Mouse (Mus musculus): Measurements from ENCODE around the gene Nfat5. TPM values are rescaled to one million over a fixed set of nuclear protein-coding genes. Genes with fewer than 3 reads are reported as not detected.
A peak's percentile ranks its signal among the peaks of the same experiment; 100 is the strongest.

Gene Nfat5
- polyA plus RNA-seq, 1 experiment from 2014 or later, result 8.8 TPM

GRCm38 (mm10) chr8:107397665-107398064 lies 104.4 kb downstream of the Nfat5 start:
- 59% methylated on average over 12 of the region's 12 CpGs for WGBS
- no peaks in the 10 kb centered on the region for H3K27me3 ChIP-seq (ENCODE audit: control insufficient read depth, insufficient read depth, low read depth, low read length)
- peaks cover 5% of the 10 kb centered on the region for H3K4me1 ChIP-seq (ENCODE audit: control insufficient read depth, insufficient read depth, low read length)
- no peak overlapping the region for H3K27ac ChIP-seq (ENCODE audit: low read length)
- no peaks in the 10 kb centered on the region for H3K9me3 ChIP-seq (replicated peaks; ENCODE audit: control insufficient read depth, low read length, poor library complexity, severe bottlenecking)
- H3K9ac ChIP-seq (ENCODE audit: low read depth, low read length), result no peak overlapping the region
- no peaks in the 10 kb centered on the region for H3K36me3 ChIP-seq (ENCODE audit: control insufficient read depth, insufficient read depth, low read length)
- H3K4me2 ChIP-seq (ENCODE audit: low read length), result no peak overlapping the region
- no peak overlapping the region for H3K4me3 ChIP-seq (ENCODE audit: low read depth, low read length)
- ATAC-seq, result no peak

- Histone ChIP-seq H3K4me3 (ENCODE audit: low read depth, low read length) (no peak overlapping the region), H3K9ac (ENCODE audit: low read depth, low read length) (no peak overlapping the region), H3K27me3 (ENCODE audit: control insufficient read depth, insufficient read depth, low read depth, low read length) (no peaks in the 10 kb centered on the region), H3K27ac (ENCODE audit: low read length) (no peak overlapping the region), H3K9me3 (replicated peaks; ENCODE audit: control insufficient read depth, low read length, poor library complexity, severe bottlenecking) (no peaks in the 10 kb centered on the region), H3K36me3 (ENCODE audit: control insufficient read depth, insufficient read depth, low read length) (no peaks in the 10 kb centered on the region), H3K4me2 (ENCODE audit: low read length) (no peak overlapping the region), H3K4me1 (ENCODE audit: control insufficient read depth, insufficient read depth, low read length) (peaks cover 13% of the 10 kb centered on the region)
- 41% methylated on average over 9 of the region's 9 CpGs for WGBS
- no peak for ATAC-seq
Measured at GRCm38 (mm10) chr8:107399495-107399894, 106.2 kb downstream of the Nfat5 start.

GRCm38 (mm10) chr8:107401866-107402265 lies 108.6 kb downstream of the Nfat5 start:
- Histone ChIP-seq H3K27me3 (ENCODE audit: control insufficient read depth, insufficient read depth, low read depth, low read length) (no peaks in the 10 kb centered on the region), H3K9me3 (replicated peaks; ENCODE audit: control insufficient read depth, low read length, poor library complexity, severe bottlenecking) (no peaks in the 10 kb centered on the region), H3K27ac (ENCODE audit: low read length) (no peak overlapping the region), H3K4me3 (ENCODE audit: low read depth, low read length) (no peak overlapping the region), H3K36me3 (ENCODE audit: control insufficient read depth, insufficient read depth, low read length) (no peaks in the 10 kb centered on the region), H3K4me1 (ENCODE audit: control insufficient read depth, insufficient read depth, low read length) (peaks cover 13% of the 10 kb centered on the region), H3K9ac (ENCODE audit: low read depth, low read length) (no peak overlapping the region), H3K4me2 (ENCODE audit: low read length) (no peak overlapping the region)
- 83% methylated on average over 5 of the region's 5 CpGs for WGBS
- ATAC-seq, result no peak

- no peaks in the 10 kb centered on the region for H3K36me3 ChIP-seq (ENCODE audit: control insufficient read depth, insufficient read depth, low read length)
- 13% methylated on average over 22 of the region's 22 CpGs for WGBS
- no peaks in the 10 kb centered on the region for H3K9me3 ChIP-seq (replicated peaks; ENCODE audit: control insufficient read depth, low read length, poor library complexity, severe bottlenecking)
- peak; percentile 97 for ATAC-seq
- H3K4me1 ChIP-seq (ENCODE audit: control insufficient read depth, insufficient read depth, low read length), result peaks cover 13% of the 10 kb centered on the region
- peak within 1 kb of the TSS; percentile 39 for H3K4me3 ChIP-seq (ENCODE audit: low read depth, low read length)
- H3K9ac ChIP-seq (ENCODE audit: low read depth, low read length), result peak within 1 kb of the TSS; percentile 18
- peak within 1 kb of the TSS; percentile 40 for H3K27ac ChIP-seq (ENCODE audit: low read length)
- no peaks in the 10 kb centered on the region for H3K27me3 ChIP-seq (ENCODE audit: control insufficient read depth, insufficient read depth, low read depth, low read length)
- H3K4me2 ChIP-seq (ENCODE audit: low read length), result peak within 1 kb of the TSS; percentile 76
Measured at GRCm38 (mm10) chr8:107403038-107403781, 109.9 kb downstream of the Nfat5 start, which contains the start of gene Nqo1. Nqo1 (minus strand) TSS chr8:107403206.

GRCm38 (mm10) chr8:107404057-107404456 lies 110.8 kb downstream of the Nfat5 start:
- peaks cover 13% of the 10 kb centered on the region for H3K4me1 ChIP-seq (ENCODE audit: control insufficient read depth, insufficient read depth, low read length)
- no peaks in the 10 kb centered on the region for H3K9me3 ChIP-seq (replicated peaks; ENCODE audit: control insufficient read depth, low read length, poor library complexity, severe bottlenecking)
- H3K4me3 ChIP-seq (ENCODE audit: low read depth, low read length), result no peak overlapping the region
- H3K27ac ChIP-seq (ENCODE audit: low read length), result no peak overlapping the region
- no peaks in the 10 kb centered on the region for H3K36me3 ChIP-seq (ENCODE audit: control insufficient read depth, insufficient read depth, low read length)
- no peak overlapping the region for H3K4me2 ChIP-seq (ENCODE audit: low read length)
- no peaks in the 10 kb centered on the region for H3K27me3 ChIP-seq (ENCODE audit: control insufficient read depth, insufficient read depth, low read depth, low read length)
- 78% methylated on average over 4 of the region's 4 CpGs for WGBS
- H3K9ac ChIP-seq (ENCODE audit: low read depth, low read length), result no peak overlapping the region
- ATAC-seq, result no peak

- Histone ChIP-seq H3K9me3 (replicated peaks; ENCODE audit: control insufficient read depth, low read length, poor library complexity, severe bottlenecking) (no peaks in the 10 kb centered on the region), H3K27ac (ENCODE audit: low read length) (no peak overlapping the region), H3K36me3 (ENCODE audit: control insufficient read depth, insufficient read depth, low read length) (peaks cover 11% of the 10 kb centered on the region), H3K4me1 (ENCODE audit: control insufficient read depth, insufficient read depth, low read length) (peaks cover 13% of the 10 kb centered on the region), H3K9ac (ENCODE audit: low read depth, low read length) (no peak overlapping the region), H3K4me3 (ENCODE audit: low read depth, low read length) (no peak overlapping the region), H3K27me3 (ENCODE audit: control insufficient read depth, insufficient read depth, low read depth, low read length) (no peaks in the 10 kb centered on the region), H3K4me2 (ENCODE audit: low read length) (no peak overlapping the region)
- no peak for ATAC-seq
- WGBS, result 72% methylated on average over 3 of the region's 3 CpGs
Measured at GRCm38 (mm10) chr8:107405935-107406334, 112.7 kb downstream of the Nfat5 start.

GRCm38 (mm10) chr8:107411391-107411790 lies 118.1 kb downstream of the Nfat5 start:
- Histone ChIP-seq H3K4me3 (ENCODE audit: low read depth, low read length) (no peak overlapping the region), H3K27me3 (ENCODE audit: control insufficient read depth, insufficient read depth, low read depth, low read length) (no peaks in the 10 kb centered on the region), H3K36me3 (ENCODE audit: control insufficient read depth, insufficient read depth, low read length) (peaks cover 40% of the 10 kb centered on the region), H3K9me3 (replicated peaks; ENCODE audit: control insufficient read depth, low read length, poor library complexity, severe bottlenecking) (no peaks in the 10 kb centered on the region), H3K4me2 (ENCODE audit: low read length) (no peak overlapping the region), H3K27ac (ENCODE audit: low read length) (no peak overlapping the region), H3K9ac (ENCODE audit: low read depth, low read length) (no peak overlapping the region), H3K4me1 (ENCODE audit: control insufficient read depth, insufficient read depth, low read length) (no peaks in the 10 kb centered on the region)
- WGBS, result 83% methylated on average over 4 of the region's 4 CpGs
- ATAC-seq, result no peak

- Histone ChIP-seq H3K9me3 (replicated peaks; ENCODE audit: control insufficient read depth, low read length, poor library complexity, severe bottlenecking) (no peaks in the 10 kb centered on the region), H3K27ac (ENCODE audit: low read length) (no peak overlapping the region), H3K4me3 (ENCODE audit: low read depth, low read length) (no peak overlapping the region), H3K27me3 (ENCODE audit: control insufficient read depth, insufficient read depth, low read depth, low read length) (no peaks in the 10 kb centered on the region), H3K36me3 (ENCODE audit: control insufficient read depth, insufficient read depth, low read length) (peaks cover 48% of the 10 kb centered on the region), H3K4me2 (ENCODE audit: low read length) (no peak overlapping the region), H3K4me1 (ENCODE audit: control insufficient read depth, insufficient read depth, low read length) (no peaks in the 10 kb centered on the region), H3K9ac (ENCODE audit: low read depth, low read length) (no peak overlapping the region)
- no peak for ATAC-seq
- WGBS, result 95% methylated on average over 8 of the region's 8 CpGs
Measured at GRCm38 (mm10) chr8:107412552-107412951, 119.3 kb downstream of the Nfat5 start.

GRCm38 (mm10) chr8:107413881-107414280 lies 120.6 kb downstream of the Nfat5 start:
- Histone ChIP-seq H3K4me3 (ENCODE audit: low read depth, low read length) (no peak overlapping the region), H3K27ac (ENCODE audit: low read length) (no peak overlapping the region), H3K9me3 (replicated peaks; ENCODE audit: control insufficient read depth, low read length, poor library complexity, severe bottlenecking) (no peaks in the 10 kb centered on the region), H3K27me3 (ENCODE audit: control insufficient read depth, insufficient read depth, low read depth, low read length) (no peaks in the 10 kb centered on the region), H3K9ac (ENCODE audit: low read depth, low read length) (no peak overlapping the region), H3K4me1 (ENCODE audit: control insufficient read depth, insufficient read depth, low read length) (no peaks in the 10 kb centered on the region), H3K36me3 (ENCODE audit: control insufficient read depth, insufficient read depth, low read length) (peaks cover 58% of the 10 kb centered on the region), H3K4me2 (ENCODE audit: low read length) (no peak overlapping the region)
- 91% methylated on average over 10 of the region's 10 CpGs for WGBS
- no peak for ATAC-seq
